Mouse (Mus musculus) CD8-positive naive resting alpha-beta T cell, adult 2 months (primary cell): ENCODE results near the gene Tti1.

Source experiments
- DNase-seq, 2 experiments: peaks; one replicate each; pipeline ENCODE4 v3.0.0; 2022; ENCODE audit warnings: low read depth in 2 of 2, low spot score in 2 of 2

Tti1 gene

GRCm38 (mm10) chr2:158040396-158040795 is 12.2 kb upstream of the Tti1 start:
- no peak for DNase-seq

GRCm38 (mm10) chr2:158039662-158040061 is 11.4 kb upstream of the Tti1 start:
- DNase-seq, result no peak

GRCm38 (mm10) chr2:158037571-158037970 is 9.3 kb upstream of the Tti1 start:
- no peak for DNase-seq

- no peak for DNase-seq
Observed at GRCm38 (mm10) chr2:158036953-158037352, 8.7 kb upstream of the Tti1 start.

- DNase-seq, result no peak
Observed at GRCm38 (mm10) chr2:158036408-158036807, 8.2 kb upstream of the Tti1 start.

GRCm38 (mm10) chr2:158035813-158036212 is 7.6 kb upstream of the Tti1 start:
- DNase-seq, result no peak

- no peak for DNase-seq
Observed at GRCm38 (mm10) chr2:158030007-158030406, 1.8 kb upstream of the Tti1 start.

- no peak for DNase-seq
Observed at GRCm38 (mm10) chr2:158027855-158028353, 329 bp downstream of the Tti1 start.

GRCm38 (mm10) chr2:158017330-158017729 is 10.9 kb downstream of the Tti1 start:
- DNase-seq, result no peak

- DNase-seq, result no peak
Observed at GRCm38 (mm10) chr2:158012608-158013007, 15.6 kb downstream of the Tti1 start.

- no peak for DNase-seq
Observed at GRCm38 (mm10) chr2:158009373-158009772, 18.9 kb downstream of the Tti1 start.

- DNase-seq, result no peak
Observed at GRCm38 (mm10) chr2:158005641-158006040, 22.6 kb downstream of the Tti1 start.

- no peak for DNase-seq
Observed at GRCm38 (mm10) chr2:158004620-158005019, 23.6 kb downstream of the Tti1 start.

GRCm38 (mm10) chr2:157998817-157999216 is 29.4 kb downstream of the Tti1 start:
- DNase-seq, result no peak

- no peak for DNase-seq
Observed at GRCm38 (mm10) chr2:157992501-157992900, 35.7 kb downstream of the Tti1 start.

- DNase-seq, result no peak
Observed at GRCm38 (mm10) chr2:157991026-157991425, 37.2 kb downstream of the Tti1 start.

GRCm38 (mm10) chr2:157989946-157990345 is 38.3 kb downstream of the Tti1 start:
- DNase-seq, result no peak

GRCm38 (mm10) chr2:157988416-157989190 is 39.6 kb downstream of the Tti1 start:
- DNase-seq, result no peak

- no peak for DNase-seq
Observed at GRCm38 (mm10) chr2:157986235-157986634, 42.0 kb downstream of the Tti1 start.

GRCm38 (mm10) chr2:157985611-157986010 is 42.6 kb downstream of the Tti1 start:
- DNase-seq, result no peak

- no peak for DNase-seq
Observed at GRCm38 (mm10) chr2:157983276-157983675, 45.0 kb downstream of the Tti1 start.

GRCm38 (mm10) chr2:157982727-157983126 is 45.5 kb downstream of the Tti1 start:
- DNase-seq, result no peak

- DNase-seq, result no peak
Observed at GRCm38 (mm10) chr2:157979241-157979640, 49.0 kb downstream of the Tti1 start.
